Mouse (Mus musculus) erythroblast, adult 5-6 weeks (primary cell): ENCODE data around the gene Crygn. TPM values are rescaled to one million over a fixed set of nuclear protein-coding genes. Genes with fewer than 3 reads are reported as not detected.

Experiments
- ATAC-seq: replicated peaks from 2 replicates; pipeline ENCODE4 v1.8.0; 2016; ENCODE audit warnings: moderate number of reproducible peaks, mild to moderate bottlenecking, moderate TSS enrichment, inconsistent platforms; ENCODE audit not compliant: poor library complexity, low FRiP score, severe bottlenecking
- total RNA-seq, 2 experiments: library from RNA; stranded (forward) in 1 of 2; stranded (reverse) in 1 of 2; fragments of 150-400 nt in 1 of 2; fragments of 200-764, 138-1000 nt in 1 of 2; gene quantifications; 2 replicates each; pipeline versions ENCODE4 v1.2.3 to v1.2.4; 2015 to 2017; ENCODE audit warnings: low replicate concordance in 2 of 2

Gene Crygn
- total RNA-seq, 2 experiments from 2014 or later: not detected

DNA sequence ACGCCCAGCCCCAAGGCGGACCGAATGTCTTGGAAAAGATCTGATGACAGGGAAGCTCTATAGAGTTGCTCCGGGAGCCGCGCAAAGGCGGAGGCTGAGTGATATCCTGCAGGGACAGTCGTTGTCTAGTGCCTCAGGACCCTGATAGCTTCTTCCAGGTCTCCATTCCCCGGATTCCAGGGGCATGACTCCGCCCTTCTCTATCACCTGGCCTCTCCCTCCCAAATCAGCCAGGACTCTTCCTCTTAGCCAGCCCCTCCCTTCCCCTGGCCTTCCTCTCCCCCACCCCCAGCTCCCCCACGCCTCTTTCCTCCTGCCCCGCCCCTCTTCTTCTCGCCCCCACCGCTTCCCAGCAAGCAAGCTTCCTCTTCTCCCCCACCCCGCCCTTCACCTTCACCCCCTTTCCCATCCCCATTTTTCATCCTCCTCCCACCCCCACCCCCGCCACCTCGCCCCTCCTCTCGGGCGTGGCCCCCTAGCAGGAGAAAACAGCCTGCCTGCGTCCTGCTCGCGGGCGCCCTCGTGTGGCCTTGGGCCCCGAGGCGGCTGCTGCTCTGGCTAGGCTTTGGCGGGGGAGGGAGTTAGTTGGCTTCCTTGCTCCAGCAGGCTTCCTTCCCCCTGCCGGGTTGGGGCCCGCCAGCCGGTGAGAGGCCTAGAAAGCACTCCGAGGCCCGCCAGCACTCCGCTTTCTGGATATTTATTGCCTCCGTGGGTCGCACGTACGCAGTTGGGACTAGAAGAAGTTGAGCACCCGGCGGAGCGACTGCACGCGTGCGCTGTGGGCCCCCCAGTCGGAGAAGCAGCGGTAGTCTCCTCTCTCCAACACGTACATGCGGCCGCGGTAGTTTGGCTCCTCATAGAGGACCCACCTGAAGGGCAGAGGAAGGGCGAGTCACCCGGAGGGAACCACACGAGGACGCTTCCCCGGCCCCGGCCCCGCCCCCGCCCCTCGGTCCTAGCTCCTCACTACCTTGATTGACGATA lies 7.2 kb downstream of the Crygn start:
- ATAC-seq: peak; percentile 63

DNA sequence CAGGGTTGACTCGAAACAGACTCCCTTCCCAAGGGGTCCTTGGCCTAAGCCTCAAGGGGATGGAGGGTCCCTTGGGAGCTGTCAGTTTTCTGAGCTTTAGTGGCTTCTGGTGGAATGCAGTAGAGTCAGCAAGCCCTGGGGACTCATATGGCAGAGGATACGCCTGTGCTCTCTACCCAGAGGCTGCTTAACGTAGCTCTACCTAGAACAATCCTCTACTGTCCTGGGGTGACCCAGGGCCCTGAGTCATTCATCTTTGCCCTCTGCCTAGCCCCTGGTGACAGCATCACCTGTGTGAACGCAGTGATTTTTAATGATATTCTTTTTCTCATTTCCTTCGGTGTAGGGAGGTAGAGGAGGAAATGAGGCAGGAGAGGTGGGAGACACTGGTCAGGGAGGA lies 8.1 kb downstream of the Crygn start:
- ATAC-seq: no peak

DNA sequence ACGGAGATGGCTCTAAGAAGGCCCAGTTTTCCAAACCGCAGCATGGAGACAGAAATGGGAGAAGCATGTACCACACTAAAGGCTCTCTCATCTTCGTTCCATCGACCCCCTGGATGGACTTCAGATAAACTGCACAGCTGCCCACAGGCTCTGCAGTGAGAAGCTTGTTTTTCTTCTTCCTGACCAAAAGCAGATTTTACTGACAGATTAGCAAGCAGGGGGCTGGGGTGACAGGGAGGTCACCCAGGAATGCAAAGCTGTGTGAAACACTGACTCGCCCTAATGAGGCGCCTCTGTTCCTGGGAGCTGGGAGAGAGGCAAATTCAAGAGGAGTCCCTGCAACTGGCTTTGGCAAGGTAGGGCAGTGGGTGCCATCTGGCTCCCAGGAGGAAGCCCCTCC lies 10.3 kb downstream of the Crygn start:
- no peak for ATAC-seq

DNA sequence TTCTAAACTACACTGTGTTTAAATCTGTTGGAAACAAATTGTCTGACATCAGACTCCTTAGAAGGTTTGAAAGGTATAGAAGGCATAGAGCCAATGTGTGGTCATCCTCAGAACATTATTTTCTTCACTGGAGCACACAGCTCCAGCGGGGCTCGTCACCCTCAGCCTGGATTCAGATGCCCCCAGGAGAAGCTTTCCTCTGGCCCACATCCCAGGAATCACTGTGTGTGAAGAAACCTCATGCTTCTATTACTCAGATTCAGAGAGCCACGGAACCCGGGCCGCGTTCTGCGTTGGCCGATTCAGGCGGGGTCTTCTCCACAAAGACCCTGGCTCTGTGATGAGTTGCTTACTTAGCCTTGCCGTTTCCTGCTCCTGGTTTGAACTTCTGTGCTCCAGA lies 13.9 kb downstream of the Crygn start:
- ATAC-seq: no peak

DNA sequence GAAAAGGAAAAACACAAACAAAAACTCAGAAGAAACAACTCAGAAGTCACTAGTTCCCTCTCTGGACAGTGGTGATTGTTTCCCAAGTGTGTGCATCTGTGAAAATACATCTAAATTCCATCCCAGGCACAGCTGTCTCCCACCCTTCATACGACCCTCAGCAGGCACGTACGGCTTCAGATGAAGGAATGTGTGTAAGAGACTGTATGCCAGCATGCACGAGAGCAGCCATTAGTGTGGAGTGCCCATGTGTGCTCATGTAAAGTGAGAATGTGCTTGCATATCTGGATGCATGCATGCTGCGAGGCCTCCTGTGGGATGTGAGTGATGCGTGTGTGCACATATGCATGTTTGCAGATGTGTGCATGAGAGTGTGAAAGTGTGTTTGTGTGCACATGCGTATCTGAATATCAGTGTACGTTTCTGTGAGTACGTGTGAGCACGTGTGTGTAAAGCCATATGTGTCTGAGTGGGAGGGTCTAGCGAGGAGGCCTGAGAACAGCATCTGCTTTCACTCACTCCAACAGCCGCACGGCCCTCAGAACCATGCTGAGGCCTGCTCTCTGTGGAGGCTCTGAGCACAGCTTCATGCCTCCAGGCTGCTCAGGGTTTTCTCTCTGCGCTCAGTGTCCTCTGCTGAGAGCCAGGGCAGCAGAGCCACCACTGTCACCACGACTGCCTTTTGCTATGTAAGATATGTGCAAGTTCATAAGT lies 16.5 kb downstream of the Crygn start:
- ATAC-seq: no peak

DNA sequence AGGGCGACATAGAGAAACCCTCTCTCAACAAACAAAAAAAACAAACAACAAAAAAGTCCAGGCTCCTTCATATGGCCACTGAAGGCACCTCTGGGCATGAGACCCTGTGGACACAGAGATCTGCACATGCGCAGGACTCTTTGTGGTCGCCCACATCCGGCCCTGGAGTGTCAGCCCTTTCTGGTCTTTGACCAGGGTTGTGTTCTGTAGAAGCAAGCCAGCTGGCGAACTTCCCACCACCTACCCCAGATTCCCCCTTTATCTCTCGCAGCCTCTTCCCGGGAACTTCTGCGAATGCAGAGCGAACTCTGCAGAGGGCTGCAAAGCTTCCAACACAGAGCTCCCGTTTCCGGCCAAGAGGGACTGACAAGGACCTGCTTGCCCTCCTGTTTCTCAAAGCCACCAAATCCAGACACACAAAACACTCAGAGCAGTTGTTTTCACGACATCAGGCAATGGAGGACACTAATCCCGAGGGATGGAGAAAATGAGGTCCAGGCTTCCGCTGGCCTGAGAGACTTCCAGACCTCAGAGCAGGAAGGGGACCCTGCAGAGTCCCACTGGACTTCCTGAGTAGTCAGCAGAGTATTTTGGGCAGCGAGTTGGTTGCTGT lies 18.6 kb downstream of the Crygn start:
- ATAC-seq: no peak

DNA sequence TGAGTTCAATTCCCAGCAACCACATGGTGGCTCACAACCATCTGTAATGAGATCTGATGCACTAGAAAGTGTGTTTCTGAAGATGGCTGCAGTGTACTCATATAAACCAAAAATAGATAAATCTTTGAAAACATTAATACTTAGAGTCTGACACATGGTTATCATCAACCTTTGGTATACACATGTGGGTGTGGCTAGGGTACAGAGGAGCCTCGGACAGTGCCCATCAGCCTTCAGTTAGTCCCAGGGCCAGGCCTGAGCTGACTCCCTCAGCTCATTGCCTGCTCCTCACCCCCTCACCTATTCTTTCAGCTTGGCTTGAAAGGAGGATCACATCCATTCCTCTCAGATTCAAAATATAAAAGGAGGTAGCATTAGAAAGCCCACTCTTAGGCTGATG lies 19.3 kb downstream of the Crygn start:
- no peak for ATAC-seq

DNA sequence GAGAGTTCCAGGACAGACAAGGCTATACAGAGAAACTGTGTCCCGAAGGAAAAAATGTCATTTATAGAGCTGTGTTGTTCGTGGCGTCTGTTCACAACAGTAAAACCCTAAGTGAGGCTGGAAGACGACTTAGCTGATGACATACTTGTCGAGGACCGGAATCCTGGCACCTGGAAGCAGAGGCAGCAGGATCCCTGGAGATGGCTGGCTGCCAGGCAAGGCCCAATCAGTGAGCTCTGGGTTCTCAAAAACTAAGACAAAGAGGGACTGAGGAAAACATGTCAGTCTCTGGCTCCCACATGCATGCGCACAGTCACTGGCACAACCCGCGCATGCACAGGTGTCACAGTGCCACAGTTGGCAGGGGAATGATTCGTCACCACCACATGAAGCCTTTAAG lies 20.2 kb downstream of the Crygn start:
- ATAC-seq: no peak

DNA sequence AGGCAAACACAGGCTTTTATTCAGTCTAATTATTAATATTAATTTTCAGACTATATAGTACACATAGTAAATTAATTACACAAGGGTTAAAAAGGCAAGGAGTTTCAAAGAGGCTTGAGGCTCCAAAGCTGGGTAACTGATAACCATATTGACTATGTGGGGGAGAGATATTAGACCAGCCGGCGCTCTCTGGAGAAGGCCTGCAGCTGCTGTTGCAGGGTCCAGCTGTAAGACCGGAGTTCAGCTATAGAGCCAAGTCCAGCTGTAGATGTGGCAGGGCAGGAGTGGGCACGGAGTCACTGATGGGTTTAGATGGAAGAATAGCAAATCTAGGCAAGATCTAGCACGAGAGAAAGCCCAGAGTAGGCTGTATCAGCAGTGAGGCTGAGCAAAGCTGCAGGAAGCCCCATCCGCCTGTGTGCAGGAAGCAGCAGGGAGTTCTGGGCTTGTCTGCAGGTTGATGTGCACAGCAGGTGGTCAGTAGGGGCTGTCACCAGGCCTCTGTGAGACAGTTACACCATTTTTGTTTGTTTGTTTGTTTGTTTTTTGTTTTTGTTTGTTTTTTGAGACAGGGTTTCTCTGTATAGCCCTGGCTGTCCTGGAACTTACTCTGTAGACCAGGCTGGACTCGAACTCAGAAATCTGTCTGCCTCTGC lies 23.9 kb downstream of the Crygn start:
- no peak for ATAC-seq

DNA sequence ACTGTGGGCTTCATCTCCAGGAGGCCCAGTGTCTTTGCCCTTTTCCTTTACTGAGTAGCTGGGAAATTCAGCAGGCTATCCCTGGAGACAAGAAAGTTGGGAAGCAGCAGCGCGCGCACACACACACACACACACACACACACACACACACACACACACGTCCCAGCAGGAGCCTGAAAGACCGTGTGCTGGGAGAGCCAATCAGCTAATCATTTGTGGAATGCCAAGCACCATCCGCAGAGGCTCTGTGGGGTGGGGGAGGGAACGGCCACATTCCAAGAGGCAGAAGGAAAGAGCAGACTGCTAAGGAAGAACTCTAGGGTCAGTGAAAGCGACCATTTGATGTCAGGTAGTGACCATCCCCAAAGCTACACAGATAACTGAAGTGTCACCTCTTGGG lies 24.7 kb downstream of the Crygn start:
- ATAC-seq: no peak

DNA sequence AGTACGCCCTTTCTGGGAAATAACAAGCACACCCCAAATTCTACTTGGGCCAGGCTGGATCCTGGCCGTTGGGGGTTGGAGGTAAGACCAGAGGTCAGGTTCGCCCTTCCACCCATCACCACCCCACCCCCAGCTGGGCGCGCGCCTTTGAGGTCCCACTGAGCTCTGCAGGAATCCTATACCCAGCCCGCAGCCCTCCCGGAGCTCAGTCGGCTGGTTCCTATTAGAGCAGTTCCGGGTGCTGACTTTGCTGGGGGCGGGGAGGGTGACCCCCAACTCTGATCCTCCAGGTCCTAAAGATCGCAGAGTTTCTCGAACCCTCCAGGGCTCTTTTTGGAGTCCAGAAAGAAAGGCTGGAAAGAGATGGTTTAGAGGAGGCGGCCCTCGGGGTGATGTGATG lies 26.8 kb downstream of the Crygn start:
- ATAC-seq: no peak

DNA sequence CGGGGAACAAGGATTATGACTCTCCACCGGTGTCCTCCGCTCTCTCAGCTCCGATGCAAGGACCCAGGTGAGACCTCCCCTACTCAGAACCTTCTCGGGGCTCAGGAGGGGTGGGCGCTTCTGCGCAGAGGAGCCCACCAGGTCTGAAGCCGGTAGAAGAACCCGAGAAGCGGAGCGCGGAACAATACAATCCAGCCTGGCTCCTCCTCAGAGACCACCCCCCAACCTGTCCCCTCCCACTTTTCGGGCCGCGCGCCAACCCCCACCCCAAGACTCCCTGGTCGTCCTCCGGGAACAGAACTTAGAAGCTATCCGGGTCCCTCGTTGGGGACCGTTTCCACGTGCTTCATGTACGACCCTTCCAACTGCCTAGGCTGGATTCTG lies 27.3 kb downstream of the Crygn start, which contains the start of gene Wdr86:
Gene Wdr86 (minus strand): TSS at position 240 of the 384 bp plus-strand sequence.
- ATAC-seq: no peak

DNA sequence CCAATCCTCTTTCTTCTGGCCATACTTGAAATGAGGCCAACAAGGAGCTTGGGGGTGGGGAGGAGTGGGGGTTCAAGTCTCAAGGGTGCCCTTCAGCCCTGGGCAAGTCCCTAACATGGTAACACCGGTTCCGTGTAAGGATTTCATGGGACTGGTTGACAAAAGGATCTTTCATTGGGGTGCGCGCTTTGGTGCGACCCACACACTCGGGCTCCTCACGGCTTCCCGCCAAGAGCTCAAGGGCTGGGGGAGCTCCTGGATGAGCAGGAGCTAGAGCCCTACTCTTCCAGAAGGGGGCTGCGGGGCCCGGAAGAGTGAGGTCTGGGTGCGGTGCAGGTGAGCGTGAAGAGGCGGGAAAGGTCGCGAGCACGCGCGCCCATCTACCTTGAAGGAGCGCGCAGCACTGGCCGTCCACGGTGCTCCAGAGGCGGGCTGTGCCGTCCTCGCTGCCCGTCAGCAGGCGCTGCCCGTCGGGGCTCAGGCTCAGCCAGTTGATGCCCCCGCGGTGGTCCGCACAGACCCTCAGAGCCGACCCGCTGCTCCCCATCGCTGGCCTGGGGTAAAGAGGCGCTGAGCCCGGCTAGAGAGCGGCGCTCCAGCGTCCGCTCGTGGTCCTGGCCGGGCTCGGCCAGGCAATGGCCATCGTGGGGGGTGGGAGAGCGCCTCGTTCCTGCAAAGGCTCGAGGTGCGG lies 27.9 kb downstream of the Crygn start:
- no peak for ATAC-seq

DNA sequence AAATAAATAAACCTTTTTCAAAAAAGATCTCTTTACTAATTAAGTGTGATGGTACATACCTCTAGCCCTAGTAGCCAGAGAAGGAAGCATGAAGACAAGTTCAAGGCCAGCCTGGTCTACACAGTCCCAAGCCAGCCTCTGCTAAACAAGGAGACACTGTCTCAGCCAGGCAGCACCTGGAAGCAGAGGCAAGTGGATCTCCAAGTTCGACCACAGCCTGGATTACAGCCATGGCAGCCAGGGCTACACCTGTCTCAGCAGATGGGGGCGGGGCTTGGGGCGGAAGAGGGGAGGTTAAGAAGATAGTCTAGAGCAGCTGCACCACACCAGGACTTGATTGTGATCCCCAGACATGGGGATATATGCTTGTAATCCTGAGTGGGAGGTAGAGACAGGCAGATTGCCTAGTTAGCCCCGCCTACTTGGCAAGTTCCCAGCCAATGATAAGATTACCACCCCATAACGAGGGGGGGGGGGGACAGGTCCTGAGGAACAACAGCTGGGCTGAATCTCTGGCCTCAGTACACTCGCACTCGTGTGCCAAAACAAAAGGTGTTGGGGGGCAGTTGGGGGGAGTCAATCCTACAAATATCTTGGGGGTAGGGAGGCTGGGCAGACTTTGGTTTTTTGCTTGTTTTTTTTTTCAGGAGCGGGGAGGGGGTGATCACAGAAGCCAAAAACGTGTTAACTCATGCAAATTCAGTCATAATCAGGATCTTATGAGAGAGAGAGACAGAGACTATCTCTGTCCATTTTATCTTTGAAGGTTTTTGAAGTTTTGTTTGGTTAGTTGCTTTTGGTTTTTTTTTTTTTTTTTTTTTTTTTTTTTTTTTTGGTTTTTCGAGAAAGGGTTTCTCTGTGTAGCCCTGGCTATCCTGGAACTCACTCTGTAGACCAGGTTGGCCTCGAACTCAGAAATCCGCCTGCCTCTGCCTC lies 30.6 kb downstream of the Crygn start:
- ATAC-seq: no peak

DNA sequence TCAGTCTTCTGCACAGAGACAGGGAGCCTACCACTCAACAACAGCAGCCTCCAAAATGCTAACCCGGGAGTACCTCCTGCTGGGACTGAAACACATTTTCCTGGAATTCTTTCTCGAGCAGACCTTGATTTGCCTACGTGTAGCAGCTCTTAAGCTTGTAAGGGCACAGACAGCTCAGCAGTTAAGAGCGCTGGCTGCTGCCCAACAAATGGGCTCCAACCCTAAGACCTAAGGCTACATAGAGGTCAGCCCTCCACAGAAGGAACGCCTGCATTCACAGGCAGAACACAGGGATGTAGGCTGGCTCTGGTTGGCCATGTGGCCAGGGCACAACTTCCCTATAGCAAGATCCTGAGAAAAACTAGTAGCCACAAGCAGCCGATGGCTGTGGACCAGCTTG lies 31.9 kb downstream of the Crygn start:
- no peak for ATAC-seq

DNA sequence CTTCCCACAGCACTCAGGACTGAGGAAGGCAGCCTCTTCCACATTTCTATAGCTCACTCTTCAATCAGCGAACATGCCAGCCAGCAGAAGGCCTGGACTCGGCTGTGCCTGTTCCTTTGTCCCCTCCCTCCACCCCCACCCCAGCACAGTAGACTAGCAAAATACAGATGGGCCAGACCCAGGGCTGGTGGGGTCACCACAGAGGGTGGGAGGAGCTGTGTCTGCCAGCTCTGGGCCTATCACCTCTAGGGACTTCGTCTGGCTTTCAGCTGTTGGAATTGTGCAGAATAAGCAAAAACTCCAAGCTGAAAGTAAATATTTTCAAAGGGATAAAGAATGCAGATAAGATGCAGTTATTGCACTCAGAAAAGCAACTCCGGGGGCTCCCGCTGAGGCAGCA lies 33.0 kb downstream of the Crygn start:
- no peak for ATAC-seq

DNA sequence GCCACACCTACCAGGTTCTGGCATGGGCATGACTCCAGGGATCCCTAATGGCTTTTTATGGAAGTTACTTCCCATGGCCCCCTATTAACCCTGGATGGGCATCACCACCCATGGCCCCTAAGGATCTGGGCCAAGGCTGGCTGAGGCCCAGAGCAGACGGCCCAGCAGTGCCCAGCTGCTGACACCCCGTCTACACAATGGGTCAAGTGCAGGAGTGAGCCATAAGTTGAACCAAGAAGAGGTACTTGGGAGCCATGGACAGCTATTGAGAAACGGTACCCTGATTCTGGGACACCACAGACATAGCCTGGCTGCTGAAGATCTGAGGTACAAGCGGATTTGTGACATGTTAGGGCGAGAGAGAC lies 33.6 kb downstream of the Crygn start:
- no peak for ATAC-seq

DNA sequence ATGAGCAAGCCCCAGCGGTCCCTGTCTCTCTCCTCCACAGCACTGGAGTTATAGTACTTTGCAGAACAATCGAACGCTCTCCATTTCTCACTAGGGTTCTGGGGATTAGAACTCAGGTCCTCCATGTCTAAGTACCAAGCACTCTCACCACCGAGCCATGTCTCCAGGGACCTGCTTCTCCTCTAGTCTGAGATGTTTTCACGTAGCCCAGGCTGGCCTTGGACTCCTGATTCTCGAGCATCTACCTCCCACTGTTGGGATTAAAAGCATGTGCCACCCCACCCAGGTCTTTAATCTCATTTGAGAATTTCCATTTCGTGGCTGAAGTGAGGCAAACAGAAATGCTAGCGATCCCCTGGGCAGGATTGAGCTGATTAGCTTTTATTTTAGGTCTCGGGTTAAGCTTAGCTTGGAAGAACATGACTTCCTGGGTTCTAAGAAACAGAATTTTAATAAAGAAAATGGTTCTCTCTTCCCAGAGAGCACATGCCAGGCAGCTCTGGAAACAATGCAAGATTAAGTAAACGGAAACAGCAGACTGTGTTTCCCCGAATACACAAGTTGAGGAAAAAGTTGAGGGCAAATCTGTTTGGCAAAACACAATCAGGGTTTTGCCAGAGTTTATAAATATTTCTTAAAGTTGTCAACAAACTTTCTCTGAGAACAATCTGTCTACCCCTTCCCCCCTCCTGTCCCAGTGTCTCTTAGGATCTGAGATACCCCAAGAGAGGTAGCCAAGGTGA lies 34.1 kb downstream of the Crygn start:
- ATAC-seq: no peak
